Mouse (Mus musculus): ENCODE measurements around the gene Igsf10.
"Not testable (repeated sequence)": the region's sequence is repeated elsewhere in the genome, so short reads cannot be mapped to it uniquely, and the experiment has no call there.

Gene Igsf10

DNA sequence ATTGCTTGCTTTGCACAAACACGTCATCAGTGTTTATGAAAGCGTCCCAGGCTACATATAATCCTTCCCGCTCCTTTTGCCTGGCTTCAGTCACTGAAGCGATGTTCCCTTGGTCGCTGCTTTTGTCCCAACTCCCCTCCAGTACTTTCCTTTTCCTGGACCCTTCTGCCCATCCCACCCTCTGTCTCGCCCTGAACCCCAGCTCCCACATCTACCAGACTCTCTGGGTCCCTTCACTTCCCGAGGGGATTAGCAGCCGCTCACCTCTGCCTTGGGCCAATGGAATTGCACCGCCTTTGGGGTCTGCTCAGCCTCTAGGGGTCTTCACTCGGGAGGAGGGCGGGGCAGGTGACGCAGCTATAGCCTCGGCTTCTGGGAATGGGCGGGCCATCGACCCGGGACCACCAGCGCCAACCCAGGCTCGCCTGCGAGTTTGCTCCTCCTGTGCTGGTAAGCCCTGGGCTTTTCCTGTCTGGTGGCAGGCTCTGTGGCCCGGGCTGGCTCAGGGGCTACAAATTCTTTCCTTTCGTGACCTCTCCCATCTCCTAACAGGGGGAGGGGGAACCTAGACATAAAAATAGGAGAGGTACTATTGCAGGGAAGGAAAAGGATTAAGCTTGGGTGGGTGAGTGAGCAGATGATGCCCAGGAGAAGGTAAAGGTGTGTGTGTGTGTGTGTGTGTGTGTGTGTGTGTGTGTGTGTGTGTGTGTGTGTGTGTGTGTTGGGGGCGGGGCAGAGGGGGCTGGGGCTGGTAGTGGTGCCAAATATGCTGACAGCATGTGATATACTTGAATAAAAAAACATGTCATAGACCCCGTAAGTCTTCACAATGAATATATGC, at the start of gene Igsf10:
Gene Igsf10 (minus strand): TSS at position 330 of the 841 bp plus-strand sequence.
- peak; percentile 10 to 16 for DNase-seq

DNA sequence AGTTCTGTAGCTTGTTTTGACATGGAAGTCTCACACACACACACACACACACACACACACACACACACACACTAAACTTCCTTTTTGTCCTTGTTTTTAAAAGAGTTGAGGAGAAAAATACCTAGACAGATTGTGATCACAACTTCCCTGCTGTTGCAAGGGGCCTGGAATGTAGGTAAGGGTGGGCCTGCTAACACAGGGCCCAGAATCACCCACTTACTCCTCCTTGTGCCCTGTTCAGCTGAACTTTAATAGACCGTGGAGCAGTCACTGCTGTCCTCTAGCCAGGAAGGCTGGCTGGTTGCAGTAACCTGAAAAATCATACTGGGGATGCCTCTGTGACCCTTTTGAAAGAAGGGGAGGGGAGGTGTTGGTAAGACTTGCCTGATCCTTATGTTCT, 41.4 kb upstream of the Igsf10 start:
- no peak for DNase-seq

GRCm38 (mm10) chr3:59385000-59385399, 40.8 kb upstream of the Igsf10 start:
- DNase-seq: no peak

DNA sequence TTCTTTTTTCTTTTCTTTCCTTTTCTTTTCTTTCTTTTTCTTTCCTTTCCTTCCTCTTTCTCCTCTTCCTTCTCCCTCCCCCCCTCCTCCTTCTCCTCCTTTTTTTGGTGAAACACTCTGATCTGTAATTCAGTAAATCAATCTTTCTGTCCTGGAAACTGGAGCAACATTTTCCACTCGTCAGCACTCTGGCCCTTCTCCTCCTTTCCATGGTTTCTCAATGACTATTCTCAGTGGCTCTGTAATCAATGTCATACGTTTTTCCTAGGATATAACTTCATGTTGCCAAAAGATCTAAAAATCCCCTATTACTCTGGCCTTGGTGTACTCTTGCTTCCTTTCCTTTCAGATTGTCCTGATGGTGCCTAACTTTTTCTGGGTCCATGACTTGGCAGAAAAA, 40.1 kb upstream of the Igsf10 start:
- no peak for DNase-seq

- not testable (repeated sequence) for DNase-seq
These were observed 34.6 kb upstream of the Igsf10 start for GRCm38 (mm10) chr3:59378791-59379190.

- no peak for DNase-seq
These were observed 17.7 kb upstream of the Igsf10 start for GRCm38 (mm10) chr3:59361895-59362294.

- no peak for DNase-seq
These were observed 15.9 kb upstream of the Igsf10 start for GRCm38 (mm10) chr3:59360102-59360501.

DNA sequence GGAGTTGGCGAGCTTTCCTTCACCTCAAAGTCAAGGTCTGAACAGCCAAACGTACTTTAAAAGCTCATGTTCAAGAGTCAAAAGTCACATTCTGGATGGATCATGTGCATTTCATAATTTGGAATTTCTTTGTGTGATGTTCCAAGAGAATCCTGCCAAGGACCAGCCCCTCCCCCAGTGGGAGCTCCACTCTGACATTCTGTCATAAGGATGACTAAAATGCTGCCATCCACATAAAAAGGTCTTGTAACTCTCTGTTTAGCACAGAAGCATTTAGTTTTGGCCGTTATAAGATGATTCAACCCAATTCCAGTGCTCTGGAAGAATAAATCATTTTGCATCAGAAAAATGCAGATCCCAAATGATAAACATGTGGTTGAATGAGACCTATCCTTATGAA, 10.0 kb upstream of the Igsf10 start:
- no peak for DNase-seq

DNA sequence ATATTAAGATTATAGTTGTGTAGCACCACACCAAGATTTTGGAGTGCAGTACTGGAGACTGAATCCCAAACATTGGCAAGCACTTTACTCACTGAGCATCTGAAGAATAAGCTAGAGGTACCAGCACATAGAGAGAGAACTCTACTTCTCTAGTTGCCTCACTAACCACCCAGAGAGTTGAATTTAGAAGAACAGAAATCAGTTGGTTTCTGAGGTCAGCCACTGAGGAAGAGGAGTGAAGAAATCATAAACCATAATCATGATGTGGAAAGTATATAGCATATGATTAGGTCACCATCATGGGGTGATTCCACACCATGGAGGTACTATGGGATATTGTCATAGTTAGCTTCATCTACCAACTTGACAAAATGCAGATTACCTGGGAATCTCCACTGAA, 7.6 kb upstream of the Igsf10 start:
- no peak for DNase-seq

- no peak for DNase-seq
These were observed 1.2 kb downstream of the Igsf10 start for GRCm38 (mm10) chr3:59343026-59343425.

DNA sequence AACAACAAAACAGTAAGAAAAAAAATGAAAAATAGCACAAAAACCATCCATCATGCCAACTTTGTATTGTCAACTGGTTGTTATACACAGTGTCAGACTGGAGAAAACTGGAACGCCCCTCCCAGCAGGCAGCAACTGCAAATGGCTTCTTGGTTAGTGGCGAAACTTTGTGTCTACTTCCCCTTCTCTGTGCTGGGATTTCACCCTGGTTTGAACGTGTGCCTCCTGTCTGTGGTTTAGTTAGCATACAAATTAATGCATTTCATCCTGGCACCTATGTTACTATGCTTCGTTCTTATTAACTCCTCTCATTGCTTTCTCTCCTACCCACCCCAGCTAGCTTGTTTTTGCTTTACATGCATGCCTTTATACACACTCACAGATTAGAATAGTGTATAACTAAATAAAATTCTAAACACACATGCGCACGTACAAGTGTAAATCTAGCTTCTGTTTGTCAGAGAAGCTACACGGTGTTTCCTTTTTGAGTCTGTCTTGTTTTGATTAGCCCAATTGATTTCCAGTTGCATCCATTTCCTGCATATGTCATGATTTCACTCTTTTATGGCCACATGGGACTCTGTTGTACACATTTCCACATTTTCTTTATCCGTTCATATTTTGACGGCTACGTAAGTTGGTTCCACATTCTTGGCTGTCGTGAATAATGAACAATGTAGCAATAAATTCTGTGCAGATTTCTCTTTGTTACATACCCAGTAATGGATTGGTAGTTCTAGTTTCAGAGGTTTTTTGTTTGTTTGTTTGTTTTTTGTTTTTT, 2.4 kb downstream of the Igsf10 start:
- DNase-seq: peak; percentile 42 to 46

GRCm38 (mm10) chr3:59328526-59328925, 15.7 kb downstream of the Igsf10 start:
- no peak for DNase-seq

DNA sequence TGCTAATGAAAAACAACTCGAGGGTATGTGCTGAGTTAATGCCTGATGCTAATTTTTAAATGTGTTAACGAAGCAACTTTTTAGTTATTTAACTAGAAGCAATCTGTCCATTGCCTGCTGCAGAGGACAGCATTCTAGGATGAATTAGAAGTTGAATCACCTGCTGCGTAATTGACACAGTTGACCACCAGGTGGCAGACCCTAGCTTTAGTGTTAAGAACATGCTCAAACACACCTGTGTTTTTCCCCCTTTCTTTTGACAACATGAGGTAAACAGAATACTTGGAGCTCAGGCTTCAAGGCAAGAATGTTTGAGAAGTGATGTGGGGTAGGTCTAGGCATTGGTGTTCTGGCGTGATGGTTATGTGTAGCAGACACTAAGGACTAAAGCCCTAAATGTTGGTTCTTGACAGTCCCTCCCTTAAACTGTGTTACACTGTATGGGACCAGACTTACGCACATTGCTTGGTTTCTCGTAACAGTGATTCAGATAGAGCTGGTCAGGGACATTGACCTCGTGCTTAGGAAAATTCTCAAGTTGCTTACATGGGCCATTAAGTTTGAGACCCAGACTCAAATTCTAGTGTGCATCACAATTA, 22.8 kb downstream of the Igsf10 start:
- DNase-seq: peak; percentile 72 to 74

DNA sequence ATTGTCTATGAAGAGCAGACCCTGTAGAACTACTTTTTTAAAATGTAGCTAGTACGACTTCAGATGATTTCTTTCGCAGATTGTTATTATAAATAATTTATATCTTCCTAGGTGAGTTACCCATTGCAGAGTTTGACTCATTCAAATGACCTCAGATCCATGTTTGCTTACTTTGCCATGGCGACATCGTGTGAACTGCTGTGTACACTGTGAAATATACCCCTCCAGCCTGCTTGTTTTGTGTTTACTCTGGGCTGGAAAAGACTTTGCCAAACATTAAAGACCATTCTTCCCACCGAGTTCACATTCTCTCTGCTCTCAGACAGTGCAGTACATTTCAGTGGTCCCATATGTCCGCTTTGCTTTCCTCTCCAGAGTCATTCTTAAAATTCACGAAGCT, 28.1 kb downstream of the Igsf10 start:
- DNase-seq: no peak

DNA sequence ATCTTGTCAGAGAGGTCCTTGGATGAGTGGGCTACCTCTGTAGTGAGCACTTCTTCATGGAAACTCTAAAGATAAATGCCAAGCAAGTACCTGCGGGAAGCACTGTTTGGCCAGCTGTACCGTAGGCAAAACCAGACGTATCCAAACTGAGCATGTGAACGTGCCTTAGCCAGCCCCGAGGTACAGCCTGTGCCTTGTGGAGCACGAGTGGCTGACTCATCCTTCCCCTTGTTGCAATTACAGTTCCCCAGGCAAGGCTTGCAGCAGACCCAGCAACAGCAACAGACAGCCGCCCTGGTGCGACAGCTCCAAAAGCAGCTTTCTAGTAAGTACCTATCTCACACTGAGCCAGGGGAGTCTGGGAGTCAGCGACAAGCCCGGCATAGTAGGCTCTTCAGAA, 31.6 kb downstream of the Igsf10 start:
- DNase-seq: no peak

- DNase-seq: no peak
These were observed 38.7 kb downstream of the Igsf10 start for GRCm38 (mm10) chr3:59305518-59305917.

DNA sequence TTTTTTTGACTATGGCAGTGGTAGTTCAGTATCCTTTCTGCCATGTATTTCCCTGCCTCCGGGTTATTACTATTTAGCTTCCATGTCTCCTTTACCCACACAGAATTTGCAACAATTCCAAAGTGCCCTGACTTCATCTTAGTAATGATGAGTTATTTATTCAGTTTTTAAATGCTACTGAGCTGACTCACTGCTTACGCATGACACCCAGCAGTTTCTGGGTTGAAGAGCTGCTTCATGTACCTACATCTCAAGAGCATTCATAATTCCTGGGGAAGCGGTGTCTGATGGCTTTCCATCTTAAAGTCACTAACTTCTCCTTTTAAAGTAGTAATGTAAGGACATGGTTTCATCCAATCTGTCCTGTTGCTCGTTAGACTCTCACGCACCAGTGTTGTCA, 39.2 kb downstream of the Igsf10 start:
- DNase-seq: no peak

DNA sequence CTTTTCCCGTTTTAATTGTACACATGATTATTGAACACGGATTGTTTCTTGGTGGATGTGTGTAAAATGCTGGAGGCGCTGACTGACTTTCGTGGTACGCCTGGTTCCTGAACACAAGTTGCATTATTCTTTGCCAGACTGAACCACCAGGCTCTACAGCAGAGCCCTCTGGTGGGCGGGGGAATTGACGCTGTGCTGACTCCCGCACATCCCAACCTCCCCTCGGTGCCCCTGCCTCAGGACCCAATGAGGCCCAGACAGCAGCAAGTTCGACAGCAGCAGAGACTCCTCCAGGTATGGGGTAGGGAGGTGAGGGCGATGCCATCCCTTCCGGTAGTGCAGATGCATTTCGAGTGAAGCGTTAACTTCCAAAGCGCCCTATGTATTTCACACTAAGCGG, 46.5 kb downstream of the Igsf10 start:
- DNase-seq: no peak

DNA sequence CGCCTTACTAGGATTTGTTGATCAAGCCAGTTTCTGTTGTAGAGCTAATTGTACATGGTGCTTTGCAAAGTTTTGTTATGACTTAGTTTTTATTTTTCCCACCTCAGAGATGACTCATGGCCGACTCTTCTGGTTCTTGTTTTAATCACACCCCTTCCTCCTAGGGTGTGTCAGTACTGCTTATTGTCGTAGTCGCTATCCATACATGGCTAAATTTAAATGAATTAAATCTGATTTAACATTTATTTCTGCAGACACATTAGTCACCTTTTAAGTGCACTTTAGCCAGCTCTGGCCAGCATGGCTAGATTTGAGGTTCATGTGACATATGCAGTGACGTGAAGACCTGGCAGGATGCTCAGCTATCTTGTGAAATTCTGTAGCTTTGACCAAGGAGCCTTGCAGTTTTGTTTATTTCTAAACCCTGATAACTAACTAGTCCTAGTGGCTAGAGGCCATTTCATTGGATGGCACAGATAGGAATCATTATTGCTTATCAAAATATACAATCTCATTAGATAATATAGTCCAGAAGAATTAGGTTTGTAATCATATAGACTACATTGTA, 47.5 kb downstream of the Igsf10 start:
- no peak for DNase-seq

GRCm38 (mm10) chr3:59295699-59296562, 48.3 kb downstream of the Igsf10 start:
- no peak for DNase-seq

- DNase-seq: no peak
These were observed 50.6 kb downstream of the Igsf10 start for GRCm38 (mm10) chr3:59293437-59294199.

DNA sequence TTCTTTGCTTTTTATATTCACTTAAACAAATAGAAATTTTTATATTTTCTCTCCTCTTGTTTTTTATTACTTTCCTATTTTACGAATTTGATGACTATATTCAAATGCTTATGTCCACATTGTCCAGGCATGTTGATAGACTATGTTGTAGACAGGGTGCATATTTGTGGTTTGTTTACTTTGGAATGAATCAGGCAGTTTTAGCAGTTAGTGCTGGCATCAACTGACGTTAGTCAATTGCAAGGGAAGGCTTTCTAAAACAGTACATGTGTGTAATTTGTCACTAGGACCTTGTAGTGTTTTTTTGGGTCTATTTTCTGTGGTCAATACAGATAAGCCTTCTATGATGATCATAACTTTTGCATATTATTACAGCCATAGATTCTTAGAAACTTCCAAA, 53.6 kb downstream of the Igsf10 start:
- no peak for DNase-seq
